Mouse (Mus musculus) right cerebral cortex, adult 2 months (tissue): ENCODE data around the gene Sebox.

Experiments used
- DNase-seq, 2 experiments: peaks; one replicate each; pipeline ENCODE4 v3.0.0; 2021 to 2022; ENCODE audit warnings: low spot score in 2 of 2

Sebox gene

GRCm38 (mm10) chr11:78535376-78536079 is 32.3 kb downstream of the Sebox start:
- no peak for DNase-seq

- DNase-seq: peak; percentile 99 to 100
Measured at GRCm38 (mm10) chr11:78536080-78536689, 32.9 kb downstream of the Sebox start, which contains the start of the genes Tnfaip1 and Ift20. Gene Tnfaip1, minus strand, starts transcription at chr11:78536332. Gene Ift20, plus strand, starts transcription at chr11:78536361.

GRCm38 (mm10) chr11:78536690-78537084 is 33.4 kb downstream of the Sebox start:
- no peak for DNase-seq

- DNase-seq: no peak
Measured at GRCm38 (mm10) chr11:78540358-78540757, 37.1 kb downstream of the Sebox start.

- no peak for DNase-seq
Measured at GRCm38 (mm10) chr11:78544449-78545111, 41.3 kb downstream of the Sebox start.

GRCm38 (mm10) chr11:78545181-78545580 is 41.9 kb downstream of the Sebox start:
- no peak for DNase-seq

GRCm38 (mm10) chr11:78547718-78548460 is 44.6 kb downstream of the Sebox start:
- DNase-seq: no peak

- DNase-seq: no peak
Measured at GRCm38 (mm10) chr11:78549491-78549987, 46.3 kb downstream of the Sebox start.

- DNase-seq: peak; percentile 95 to 97
Measured at GRCm38 (mm10) chr11:78550168-78551058, 47.2 kb downstream of the Sebox start, which contains the start of gene Tmem97. Gene Tmem97, minus strand, starts transcription at chr11:78550777.

GRCm38 (mm10) chr11:78551059-78551398 is 47.8 kb downstream of the Sebox start:
- DNase-seq: no peak
